Mouse (Mus musculus) T-cell, adult 66 days (primary cell): ENCODE data around the gene Brap. TPM values are rescaled to one million over a fixed set of nuclear protein-coding genes. Genes with fewer than 3 reads are reported as not detected.

Source experiments
- total RNA-seq, 2 experiments: library from RNA; stranded (reverse); gene quantifications; 3 replicates in 1 of 2; 4 replicates in 1 of 2; pipeline ENCODE4 v1.2.4; 2023

Brap gene
- 100 to 1,000 TPM; 107 to 120 TPM for total RNA-seq

GRCm38 (mm10) chr5:121660059-121660896 is at the start of gene Brap, which contains the start of gene Acad10:
TSS of gene Brap (plus strand) at chr5:121660563.
TSS of gene Acad10 (minus strand) at chr5:121660514.

GRCm38 (mm10) chr5:121618592-121619513 is 41.5 kb upstream of the Brap start, which contains the start of gene Acad12:
TSS of gene Acad12 (minus strand) at chr5:121618938.

GRCm38 (mm10) chr5:121711174-121711927 is 51.0 kb downstream of the Brap start, which contains the start of gene Atxn2:
TSS of gene Atxn2 (plus strand) at chr5:121711337.

Other genes starting within 250 kb of the Brap start
- gene Tmem116, start 208.7 kb upstream of the Brap start, total RNA-seq, result 1 to 10 TPM in 1 of 2 experiments, under 1 TPM in 1; 0.77 to 1.5 TPM
- gene Erp29, start 208.1 kb upstream of the Brap start, total RNA-seq, result 10 to 100 TPM; 62.3 to 88.1 TPM
- under 1 TPM; 0.29 to 0.30 TPM for gene Adam1b, start 157.1 kb upstream of the Brap start, total RNA-seq
- 10 to 100 TPM; 13.2 to 13.5 TPM for gene Adam1a, start 115.1 kb upstream of the Brap start, total RNA-seq
- not detected for gene Gm42878, start 115.1 kb upstream of the Brap start, total RNA-seq
- gene Mapkapk5, start 114.7 kb upstream of the Brap start, total RNA-seq, result 100 to 1,000 TPM in 1 of 2 experiments, 10 to 100 TPM in 1; 99.5 to 122 TPM
- gene Aldh2, start 66.7 kb upstream of the Brap start, total RNA-seq, result 10 to 100 TPM; 73.4 to 87.9 TPM
- gene Acad12, start 41.6 kb upstream of the Brap start, total RNA-seq, result 10 to 100 TPM in 1 of 2 experiments, 1 to 10 TPM in 1; 10.0 to 14.7 TPM
- gene Acad10, start within 50 bp of the Brap start, total RNA-seq, result 10 to 100 TPM; 11.4 to 12.3 TPM
- gene Atxn2, start 50.8 kb downstream of the Brap start, total RNA-seq, result 100 to 1,000 TPM in 1 of 2 experiments, 10 to 100 TPM in 1; 90.0 to 109 TPM
- 10 to 100 TPM; 31.3 to 32.9 TPM for gene Sh2b3, start 177.1 kb downstream of the Brap start, total RNA-seq
- gene Pheta1, start 188.4 kb downstream of the Brap start, total RNA-seq, result 1 to 10 TPM; 5.0 to 6.6 TPM